Mouse (Mus musculus) lung, adult 2 months (tissue): ENCODE measurements around the gene Fer1l5.
A peak's percentile ranks its signal among the peaks of the same experiment; 100 is the strongest.

Source experiments
- CTCF ChIP-seq: fragments of 200-500 bp; IDR thresholded peaks from 2 replicates; pipeline ENCODE4 v1.5.1; 2011; ENCODE audit warnings: mild to moderate bottlenecking, low read length, control low read depth; ENCODE audit not compliant: insufficient read depth
- POLR2A ChIP-seq: fragments of 200-500 bp; IDR thresholded peaks from 2 replicates; pipeline ENCODE4 v1.6.1; 2011; ENCODE audit warnings: low read depth, mild to moderate bottlenecking, control low read depth, low read length, borderline replicate concordance; ENCODE audit errors: extremely low read depth

DNA sequence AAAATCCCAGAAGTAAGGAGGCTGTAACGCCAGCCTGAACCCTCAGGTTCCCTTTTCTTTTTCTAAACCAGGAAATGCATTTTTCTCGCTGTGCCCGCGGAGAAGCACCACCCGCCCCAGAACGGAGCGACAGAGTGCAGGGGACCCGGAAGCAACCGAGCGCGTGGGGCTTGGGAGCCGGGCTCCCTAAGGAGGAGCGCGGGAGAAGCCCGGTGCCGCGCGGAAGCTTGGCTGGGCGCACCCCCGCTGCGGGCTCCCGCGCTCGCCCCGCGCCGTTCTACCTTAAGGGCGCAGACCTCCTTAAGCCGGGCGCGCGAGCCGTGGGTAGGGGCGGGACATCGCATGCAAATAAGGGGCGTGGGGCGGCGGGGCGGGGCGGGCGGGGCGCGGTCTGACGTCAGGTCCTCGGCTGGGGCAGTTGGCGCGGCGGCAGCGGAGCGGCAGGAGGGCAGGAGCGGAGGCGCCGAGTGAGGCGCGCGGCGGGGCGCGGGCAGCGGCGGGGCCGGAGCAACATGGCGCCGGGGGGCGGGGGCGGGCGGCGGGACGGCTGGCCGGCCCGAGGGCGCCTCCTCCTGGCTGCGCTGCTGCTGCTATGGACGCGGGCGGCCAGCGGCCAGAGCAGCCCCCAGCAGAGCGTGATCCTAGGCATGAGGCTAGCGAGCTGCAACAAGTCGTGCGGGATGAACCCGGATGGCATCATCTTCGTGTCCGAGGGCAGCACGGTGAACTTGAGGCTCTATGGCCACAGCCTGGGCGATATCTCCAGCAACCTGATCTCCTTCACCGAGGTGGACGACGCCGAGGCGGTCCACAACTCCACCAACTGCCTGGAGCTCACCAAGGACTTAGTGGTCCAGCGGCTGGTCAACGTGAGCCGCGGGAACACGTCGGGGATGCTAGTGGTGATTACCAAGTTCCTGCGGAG, 99.4 kb downstream of the Fer1l5 start, which contains the start of gene Cnnm4:
- peak; percentile 15; the same call in 1 of the 2 replicates for TF ChIP-seq CTCF
- TF ChIP-seq POLR2A, result peak; percentile 38; the same call in 1 of the 2 replicates
